Mouse (Mus musculus) MEL (cell line): ENCODE measurements around the gene Tapbpl.

ENCODE experiments used
- CTCF ChIP-seq, 3 experiments: IDR thresholded peaks in 2 of 3; conservative IDR thresholded peaks in 1 of 3; 2 replicates each; pipeline ENCODE4 v1.5.1; 2011 to 2012; ENCODE audit warnings: low read length in 3 of 3, low read depth in 2 of 3, mild to moderate bottlenecking in 2 of 3, improper control_type of control experiment in 1 of 3, inconsistent platforms in 1 of 3, mixed read lengths in 1 of 3, moderate library complexity in 1 of 3; ENCODE audit not compliant: control insufficient read depth in 1 of 3, insufficient read depth in 1 of 3, poor library complexity in 1 of 3, severe bottlenecking in 1 of 3
- JUND ChIP-seq: IDR thresholded peaks from 2 replicates; pipeline ENCODE4 v1.6.1; 2011; ENCODE audit warnings: low read depth, mild to moderate bottlenecking, improper control_type of control experiment, low read length
- POLR2A ChIP-seq, 2 experiments: IDR thresholded peaks; 2 replicates each; pipeline ENCODE4 v1.6.1; 2011 to 2012; ENCODE audit warnings: low read length in 2 of 2, mild to moderate bottlenecking in 2 of 2, control low read depth in 1 of 2, improper control_type of control experiment in 1 of 2, low read depth in 1 of 2, moderate library complexity in 1 of 2; ENCODE audit not compliant: control insufficient read depth in 1 of 2, insufficient read depth in 1 of 2, poor library complexity in 1 of 2

DNA sequence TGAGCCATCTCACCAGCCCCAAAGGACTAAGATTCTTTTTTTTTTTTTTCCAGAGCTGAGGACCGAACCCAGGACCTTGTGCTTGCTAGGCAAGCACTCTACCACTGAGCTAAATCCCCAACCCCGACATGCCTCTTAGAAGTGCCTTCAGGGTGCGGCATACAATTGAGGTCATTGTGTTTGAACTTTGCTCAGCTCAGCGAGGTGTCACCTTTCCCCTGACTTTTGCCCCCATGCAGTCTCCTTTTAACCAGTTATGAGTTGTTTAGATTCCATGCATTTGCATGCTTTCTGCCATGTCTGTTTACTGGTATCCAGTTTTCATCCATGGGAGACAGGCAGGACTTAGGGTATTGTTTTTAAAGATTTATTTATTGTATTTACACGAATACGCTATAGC, 37.1 kb upstream of the Tapbpl start:
- TF ChIP-seq CTCF (IDR thresholded peaks at IDR 0.05 in 2 of 3, conservative IDR thresholded peaks at IDR 0.05 in 1 of 3; ENCODE audit: control insufficient read depth in 1 of 3, insufficient read depth in 1 of 3, low read depth in 2 of 3, low read length in 3 of 3, poor library complexity in 1 of 3, severe bottlenecking in 1 of 3) (no peak), POLR2A (IDR thresholded peaks at IDR 0.05; ENCODE audit: control insufficient read depth in 1 of 2, insufficient read depth in 1 of 2, low read depth in 1 of 2, low read length in 2 of 2, poor library complexity in 1 of 2) (no peak), JUND (no peak)
